Mouse (Mus musculus) activated CD4-positive, CD25-positive, alpha-beta regulatory T cell, adult 9 weeks (primary cell): ENCODE data around the gene Catip. TPM values are rescaled to one million over a fixed set of nuclear protein-coding genes. Genes with fewer than 3 reads are reported as not detected.

Experiments used
- polyA plus RNA-seq: library from polyadenylated mRNA; unstranded; fragments of 100-300 nt; shearing (Covaris generic); gene quantifications from one replicate; pipeline ENCODE4 v1.2.1, GENCODE M21; 2017

Gene Catip
- polyA plus RNA-seq: not detected

GRCm38 (mm10) chr1:74361812-74362211 lies at the start of gene Catip:
Gene Catip (plus strand): TSS chr1:74362108.

GRCm38 (mm10) chr1:74374980-74375379 lies 13.1 kb downstream of the Catip start, which contains the start of gene Slc11a1:
Gene Slc11a1 (plus strand): TSS chr1:74375195.

GRCm38 (mm10) chr1:74390924-74391748 lies 29.2 kb downstream of the Catip start, which contains the start of gene Ctdsp1:
Gene Ctdsp1 (plus strand): TSS chr1:74391509.

GRCm38 (mm10) chr1:74408589-74409504 lies 46.9 kb downstream of the Catip start, which contains the start of gene Vil1:
Gene Vil1 (plus strand): TSS chr1:74409376.

Other genes starting within 250 kb of the Catip start
- gene Tns1, start 237.7 kb upstream of the Catip start, polyA plus RNA-seq: 42.9 TPM
- not detected for gene Rufy4, start 236.6 kb upstream of the Catip start, polyA plus RNA-seq
- not detected for gene Cxcr2, start 208.1 kb upstream of the Catip start, polyA plus RNA-seq
- gene Cxcr1, start 167.5 kb upstream of the Catip start, polyA plus RNA-seq: not detected
- 965 TPM for gene Arpc2, start 126.0 kb upstream of the Catip start, polyA plus RNA-seq
- 0.51 TPM for gene Gpbar1, start 83.6 kb upstream of the Catip start, polyA plus RNA-seq
- gene Aamp, start 77.4 kb upstream of the Catip start, polyA plus RNA-seq: 230 TPM
- gene Pnkd, start 77.2 kb upstream of the Catip start, polyA plus RNA-seq: 91.5 TPM
- 25.0 TPM for gene Tmbim1, start 56.5 kb upstream of the Catip start, polyA plus RNA-seq
- 2.1 TPM for gene Slc11a1, start 13.1 kb downstream of the Catip start, polyA plus RNA-seq
- gene Ctdsp1, start 29.4 kb downstream of the Catip start, polyA plus RNA-seq: 6.1 TPM
- gene Vil1, start 47.3 kb downstream of the Catip start, polyA plus RNA-seq: 0.09 TPM
- 38.3 TPM for gene Cnot9, start 143.9 kb downstream of the Catip start, polyA plus RNA-seq
- 0.38 TPM for gene Plcd4, start 180.8 kb downstream of the Catip start, polyA plus RNA-seq
- 20.7 TPM for gene Usp37, start 182.2 kb downstream of the Catip start, polyA plus RNA-seq
- gene Zfp142, start 226.1 kb downstream of the Catip start, polyA plus RNA-seq: 22.7 TPM
- 13.6 TPM for gene Bcs1l, start 226.2 kb downstream of the Catip start, polyA plus RNA-seq
- 33.3 TPM for gene Rnf25, start 239.3 kb downstream of the Catip start, polyA plus RNA-seq
- gene Stk36, start 239.3 kb downstream of the Catip start, polyA plus RNA-seq: not detected